In the genomic region with DNA sequence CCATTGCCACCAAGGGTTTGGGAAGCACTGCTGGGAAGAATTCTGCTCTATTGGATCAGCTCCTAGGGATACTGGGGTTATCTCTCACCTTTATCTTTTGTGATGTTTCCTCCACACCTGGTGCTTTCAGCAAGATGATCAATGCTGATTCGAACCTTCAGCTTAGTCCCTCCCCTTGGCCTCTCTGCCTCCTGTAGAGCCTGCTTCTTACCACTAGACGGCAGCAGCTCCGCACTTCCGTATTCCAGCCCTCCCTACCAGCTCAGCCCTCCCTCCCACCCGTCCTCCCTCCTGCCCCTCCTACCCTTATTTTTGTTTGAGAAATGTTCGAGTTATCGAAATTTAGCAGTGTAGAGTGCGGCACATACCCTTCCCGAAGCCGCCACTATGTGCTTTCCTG, we compare ENCODE assay signal across 12 mouse cellular contexts. TPM values are rescaled to one million over a fixed set of nuclear protein-coding genes. Genes with fewer than 3 reads are reported as not detected.
A peak's percentile ranks its signal among the peaks of the same experiment; 100 is the strongest.
DNase-seq lines count a peak whose midpoint lies in the region; ATAC-seq and TF ChIP-seq lines count a peak whose summit lies in the region.
"Had no signal": no experiment of that assay in that cellular context is flagged by ENCODE, and none has a peak within 500 bp of the region (broad histone marks: within the 10 kb centered on the region; RNA-seq: fewer than 3 reads in every experiment).

No protein-coding gene starts in this region.

- no peak overlapping the region for H3K4me3 ChIP-seq in hindbrain, embryonic 11.5 days (ENCODE audit: low read depth, low read length)
- no peak overlapping the region for H3K4me3 ChIP-seq in hindbrain, embryonic 16.5 days (ENCODE audit: low read length)
- H3K4me3 ChIP-seq in C2C12 (ENCODE audit: insufficient read depth, poor library complexity, severe bottlenecking) = no peak overlapping the region
- H3K4me3 ChIP-seq in lung, postnatal 0 days (ENCODE audit: low read depth, low read length) = no peak overlapping the region
- no peak overlapping the region for H3K4me3 ChIP-seq in forebrain, embryonic 16.5 days (replicated peaks; ENCODE audit: low read length)

- H3K9ac ChIP-seq in hindbrain, embryonic 11.5 days (ENCODE audit: low read depth, low read length) = no peak overlapping the region
- H3K9ac ChIP-seq in hindbrain, embryonic 16.5 days (ENCODE audit: low read depth, low read length) = no peak overlapping the region
- no peak overlapping the region for H3K9ac ChIP-seq in lung, postnatal 0 days (replicated peaks; ENCODE audit: low read depth)
- no peak overlapping the region for H3K9ac ChIP-seq in forebrain, embryonic 16.5 days (replicated peaks; ENCODE audit: low read depth, low read length)

- no peaks in the 10 kb centered on the region for H3K9me3 ChIP-seq in hindbrain, embryonic 11.5 days (ENCODE audit: control insufficient read depth, low read length)
- no peaks in the 10 kb centered on the region for H3K9me3 ChIP-seq in hindbrain, embryonic 16.5 days (ENCODE audit: control insufficient read depth, low read length)
- no peaks in the 10 kb centered on the region for H3K9me3 ChIP-seq in lung, postnatal 0 days (ENCODE audit: low read length)
- no peaks in the 10 kb centered on the region for H3K9me3 ChIP-seq in forebrain, embryonic 16.5 days (ENCODE audit: control insufficient read depth, low read length)

- H3K79me3 ChIP-seq in C2C12 (ENCODE audit: low read depth) = no peaks in the 10 kb centered on the region

- H3K4me2 ChIP-seq in hindbrain, embryonic 11.5 days (replicated peaks; ENCODE audit: low read depth, low read length) = no peak overlapping the region
- no peak overlapping the region for H3K4me2 ChIP-seq in hindbrain, embryonic 16.5 days (ENCODE audit: low read length)
- no peak overlapping the region for H3K4me2 ChIP-seq in lung, postnatal 0 days (replicated peaks; ENCODE audit: low read depth, low read length)
- H3K4me2 ChIP-seq in forebrain, embryonic 16.5 days (ENCODE audit: low read length) = no peak overlapping the region

- WGBS in hindbrain, embryonic 11.5 days = 60% methylated on average over 10 of the region's 10 CpGs
- 62% methylated on average over 10 of the region's 10 CpGs for WGBS in hindbrain, embryonic 16.5 days
- WGBS in lung, postnatal 0 days = 54% methylated on average over 10 of the region's 10 CpGs
- WGBS in forebrain, embryonic 16.5 days = 62% methylated on average over 10 of the region's 10 CpGs

- ATAC-seq in hindbrain, embryonic 11.5 days (ENCODE audit: low FRiP score) = no peak
- ATAC-seq in hindbrain, embryonic 16.5 days = no peak
- ATAC-seq in lung, postnatal 0 days = no peak
- no peak for ATAC-seq in forebrain, embryonic 16.5 days
- ATAC-seq: midbrain, embryonic 16.5 days had no signal

- TF ChIP-seq CTCF in C2C12 (IDR thresholded peaks at IDR 0.05; ENCODE audit: control insufficient read depth, insufficient read depth, insufficient read length) = peak; percentile 62
- peak; percentile 66 for TF ChIP-seq CTCF in lung, postnatal 0 days (IDR thresholded peaks at IDR 0.05)

- peak; percentile 35 for DNase-seq in hindbrain, embryonic 11.5 days (ENCODE audit: low spot score)
- DNase-seq in ZHBTc4 (ENCODE audit: low read depth, low spot score) = peak; percentile 82
- DNase-seq in lung, postnatal 0 days (ENCODE audit: low spot score) = no peak
- DNase-seq in adrenal gland, adult (ENCODE audit: inconsistent age in 2 of 2, low spot score in 1 of 2) = no peak
- DNase-seq in cerebellum, adult 11-12 months = no peak
- DNase-seq: adrenal gland, adult 2 months; heart, postnatal 4 days; right cerebral cortex, postnatal 25 days had no signal

- no peaks in the 10 kb centered on the region for H3K36me3 ChIP-seq in hindbrain, embryonic 11.5 days (ENCODE audit: control insufficient read depth, insufficient read depth, low read length)
- no peaks in the 10 kb centered on the region for H3K36me3 ChIP-seq in hindbrain, embryonic 16.5 days (ENCODE audit: control insufficient read depth, insufficient read depth, low read length)
- no peaks in the 10 kb centered on the region for H3K36me3 ChIP-seq in C2C12 (ENCODE audit: control insufficient read depth, insufficient read depth)
- no peaks in the 10 kb centered on the region for H3K36me3 ChIP-seq in lung, postnatal 0 days (ENCODE audit: insufficient read depth, low read length)
- no peaks in the 10 kb centered on the region for H3K36me3 ChIP-seq in forebrain, embryonic 16.5 days (ENCODE audit: control insufficient read depth, insufficient read depth)

- no peak for TF ChIP-seq EP300 in lung, postnatal 0 days (IDR thresholded peaks at IDR 0.05)

- H3K79me2 ChIP-seq in C2C12 (ENCODE audit: control insufficient read depth, insufficient read depth) = no peaks in the 10 kb centered on the region

- H3K27me3 ChIP-seq in hindbrain, embryonic 11.5 days (ENCODE audit: control insufficient read depth, insufficient read depth, low read length) = no peaks in the 10 kb centered on the region
- H3K27me3 ChIP-seq in hindbrain, embryonic 16.5 days (replicated peaks; ENCODE audit: control insufficient read depth, insufficient read depth, low read length) = no peaks in the 10 kb centered on the region
- no peaks in the 10 kb centered on the region for H3K27me3 ChIP-seq in C2C12 (ENCODE audit: control insufficient read depth, insufficient read depth, insufficient read length)
- no peaks in the 10 kb centered on the region for H3K27me3 ChIP-seq in lung, postnatal 0 days (replicated peaks; ENCODE audit: insufficient read depth, low read length)
- H3K27me3 ChIP-seq in forebrain, embryonic 16.5 days (replicated peaks; ENCODE audit: control insufficient read depth, insufficient read depth, low read length) = no peaks in the 10 kb centered on the region

- no peak overlapping the region for H3K27ac ChIP-seq in hindbrain, embryonic 11.5 days (ENCODE audit: low read depth, low read length)
- H3K27ac ChIP-seq in hindbrain, embryonic 16.5 days (ENCODE audit: low read depth, low read length) = no peak overlapping the region
- no peak overlapping the region for H3K27ac ChIP-seq in lung, postnatal 0 days (ENCODE audit: low read length)
- no peak overlapping the region for H3K27ac ChIP-seq in forebrain, embryonic 16.5 days (ENCODE audit: low read length)

- H3K4me1 ChIP-seq in hindbrain, embryonic 11.5 days (replicated peaks; ENCODE audit: control insufficient read depth, insufficient read depth, low read length) = no peaks in the 10 kb centered on the region
- no peaks in the 10 kb centered on the region for H3K4me1 ChIP-seq in hindbrain, embryonic 16.5 days (ENCODE audit: control insufficient read depth, insufficient read depth, low read depth, low read length)
- H3K4me1 ChIP-seq in lung, postnatal 0 days (ENCODE audit: insufficient read depth, low read depth, low read length) = no peaks in the 10 kb centered on the region
- no peaks in the 10 kb centered on the region for H3K4me1 ChIP-seq in forebrain, embryonic 16.5 days (replicated peaks; ENCODE audit: control insufficient read depth, insufficient read depth, low read length)

- H3ac ChIP-seq in C2C12 (ENCODE audit: control insufficient read depth, insufficient read length, low read depth) = no peak overlapping the region

TF ChIP-seq in C2C12, 6 proteins besides CTCF, POLR2A, EP300 and RAD21:
- no peak for TF ChIP-seq MYOD1 (IDR thresholded peaks at IDR 0.05; ENCODE audit: control insufficient read depth, insufficient read length, low read depth)
- no peak for TF ChIP-seq USF1 (IDR thresholded peaks at IDR 0.05; ENCODE audit: low read depth)
- no peak for TF ChIP-seq MYOG (IDR thresholded peaks at IDR 0.05; ENCODE audit: control insufficient read depth, extremely low read depth, insufficient read length)
- TF ChIP-seq CEBPB (IDR thresholded peaks at IDR 0.05; ENCODE audit: low read depth) = no peak
- TF ChIP-seq MAX (IDR thresholded peaks at IDR 0.05) = no peak
- TF ChIP-seq FOSL1 (IDR thresholded peaks at IDR 0.05; ENCODE audit: insufficient read depth, low read length, poor library complexity, severe bottlenecking) = no peak
TF ChIP-seq in C2C12: peak in this region for 0.

RNA-seq across cellular contexts. Expression of a gene that starts 55.5 kb away (rescaled TPM):
- 2.9 and 3.0 TPM in 2 replicates for polyA plus RNA-seq in hindbrain, embryonic 11.5 days (2014; fragmentation: Nextera tagmentation; extraction: Ambion mirVana)
- polyA plus RNA-seq in hindbrain, embryonic 16.5 days (2015; fragmentation: Nextera tagmentation; extraction: Ambion mirVana) = 1.1 and 2.0 TPM in 2 replicates
- polyA plus RNA-seq in C2C12 (2012; fragmentation: generic; extraction: Trizol) = 0.14 TPM
- polyA plus RNA-seq in lung, postnatal 0 days (2015; fragmentation: Nextera tagmentation; extraction: Ambion mirVana) = 0.18 and 0.35 TPM in 2 replicates
- polyA plus RNA-seq in forebrain, embryonic 16.5 days (2015; fragmentation: Nextera tagmentation; extraction: Ambion mirVana) = 1.0 and 1.5 TPM in 2 replicates

Comparison
In these comparisons a context has a peak if more than half of its experiments do, and no peak if none do; other contexts are left out.
1. DNase-seq: peak in hindbrain, embryonic 11.5 days (single experiment) and ZHBTc4 (single experiment); none in lung, postnatal 0 days (single experiment), adrenal gland, adult (0 of 2) and cerebellum, adult 11-12 months (single experiment).